Mouse (Mus musculus): ENCODE data around the gene Zfp872. TPM values are rescaled to one million over a fixed set of nuclear protein-coding genes. Genes with fewer than 3 reads are reported as not detected.

Zfp872 gene
- polyA plus RNA-seq, 1 experiment, result not detected

DNA sequence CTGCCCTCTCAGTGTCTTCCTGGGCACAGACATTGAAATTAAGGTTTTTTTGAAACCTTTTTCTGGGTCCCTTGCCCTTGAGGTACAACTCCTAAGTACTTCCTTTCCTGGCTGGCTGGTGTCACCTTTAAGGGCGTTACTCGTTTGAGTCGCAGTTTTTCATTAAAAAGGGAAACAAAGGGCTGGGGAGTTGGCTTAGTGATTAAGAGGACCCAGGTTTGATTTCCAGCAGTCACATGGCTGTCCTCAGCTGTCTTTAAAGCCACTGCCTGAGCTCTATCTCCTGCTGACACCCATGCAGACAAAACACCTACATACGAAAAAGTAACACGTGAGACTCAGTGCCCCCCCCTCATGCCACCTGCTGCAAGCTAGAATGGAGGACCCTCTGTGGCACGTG is 21.9 kb upstream of the Zfp872 start:
- 58% methylated on average over 6 of the region's 6 CpGs for WGBS
- TF ChIP-seq POLR2A (IDR thresholded peaks at IDR 0.05; ENCODE audit: insufficient read depth, low read depth, low read length) (no peak), CTCF (IDR thresholded peaks at IDR 0.05; ENCODE audit: insufficient read depth, low read depth, low read length) (no peak)
- Histone ChIP-seq H3K27ac (ENCODE audit: insufficient read depth, low read depth, low read length) (no peak overlapping the region), H3K4me1 (ENCODE audit: control insufficient read depth, insufficient read depth, low read length) (no peaks in the 10 kb centered on the region), H3K4me3 (ENCODE audit: insufficient read depth, low read depth, low read length) (no peak overlapping the region)

GRCm38 (mm10) chr9:22166686-22167085 is 21.2 kb upstream of the Zfp872 start:
- Histone ChIP-seq H3K4me3 (ENCODE audit: insufficient read depth, low read depth, low read length) (no peak overlapping the region), H3K27ac (ENCODE audit: insufficient read depth, low read depth, low read length) (no peak overlapping the region), H3K4me1 (ENCODE audit: control insufficient read depth, insufficient read depth, low read length) (no peaks in the 10 kb centered on the region)
- TF ChIP-seq POLR2A (IDR thresholded peaks at IDR 0.05; ENCODE audit: insufficient read depth, low read depth, low read length), result no peak
- TF ChIP-seq CTCF (IDR thresholded peaks at IDR 0.05; ENCODE audit: insufficient read depth, low read depth, low read length), result no peak
- 92% methylated on average over 10 of the region's 10 CpGs for WGBS

DNA sequence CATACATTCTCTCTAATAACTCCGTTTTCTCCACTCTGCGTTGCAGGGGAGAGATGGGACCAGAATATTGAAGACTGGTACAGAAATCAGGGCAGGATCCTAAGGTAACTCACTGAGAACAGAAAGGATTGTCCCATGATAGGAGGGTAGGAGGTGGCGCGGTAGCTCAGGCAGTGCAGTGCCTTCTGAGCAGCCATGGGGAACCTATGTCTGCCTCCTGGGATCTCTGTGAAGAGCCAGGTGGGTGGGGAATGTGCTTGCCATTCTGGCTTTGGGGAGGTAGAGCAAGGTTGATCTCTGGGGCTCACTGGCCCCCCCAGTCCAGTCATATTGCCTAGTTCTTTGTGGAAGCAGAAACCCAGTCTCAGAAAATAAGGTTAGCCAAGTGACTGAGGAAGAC is 20.1 kb upstream of the Zfp872 start:
- WGBS, result 95% methylated on average over 4 of the region's 4 CpGs
- no peak overlapping the region for H3K27ac ChIP-seq (ENCODE audit: insufficient read depth, low read depth, low read length)
- no peak overlapping the region for H3K4me3 ChIP-seq (ENCODE audit: insufficient read depth, low read depth, low read length)
- TF ChIP-seq POLR2A (IDR thresholded peaks at IDR 0.05; ENCODE audit: insufficient read depth, low read depth, low read length), result no peak
- no peak for TF ChIP-seq CTCF (IDR thresholded peaks at IDR 0.05; ENCODE audit: insufficient read depth, low read depth, low read length)
- no peaks in the 10 kb centered on the region for H3K4me1 ChIP-seq (ENCODE audit: control insufficient read depth, insufficient read depth, low read length)

GRCm38 (mm10) chr9:22169327-22169726 is 18.6 kb upstream of the Zfp872 start:
- 93% methylated on average over 11 of the region's 11 CpGs for WGBS
- no peak overlapping the region for H3K27ac ChIP-seq (ENCODE audit: insufficient read depth, low read depth, low read length)
- TF ChIP-seq POLR2A (IDR thresholded peaks at IDR 0.05; ENCODE audit: insufficient read depth, low read depth, low read length) (no peak), CTCF (IDR thresholded peaks at IDR 0.05; ENCODE audit: insufficient read depth, low read depth, low read length) (no peak)
- no peaks in the 10 kb centered on the region for H3K4me1 ChIP-seq (ENCODE audit: control insufficient read depth, insufficient read depth, low read length)
- no peak overlapping the region for H3K4me3 ChIP-seq (ENCODE audit: insufficient read depth, low read depth, low read length)

DNA sequence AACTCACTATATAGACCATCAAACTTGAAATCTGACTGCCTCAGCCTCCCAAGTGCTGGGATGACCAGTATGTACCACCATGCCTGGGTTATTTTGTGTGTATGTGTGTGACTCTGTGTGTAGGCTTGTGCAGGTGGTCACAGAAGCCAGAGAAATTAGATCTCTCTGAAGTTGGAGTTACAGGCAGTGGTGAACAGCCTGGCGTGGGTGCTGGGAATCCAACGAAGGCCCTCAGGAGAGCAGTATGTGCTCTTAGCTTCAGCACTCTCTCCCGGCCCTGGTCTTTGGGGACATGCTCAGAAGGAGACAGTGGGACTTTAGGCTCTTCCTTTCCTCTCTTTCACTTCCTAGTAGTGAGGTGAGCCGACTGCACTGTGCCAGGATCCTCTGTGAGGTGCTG is 15.6 kb upstream of the Zfp872 start:
- WGBS, result 93% methylated on average over 4 of the region's 4 CpGs
- no peak overlapping the region for H3K27ac ChIP-seq (ENCODE audit: insufficient read depth, low read depth, low read length)
- TF ChIP-seq CTCF (IDR thresholded peaks at IDR 0.05; ENCODE audit: insufficient read depth, low read depth, low read length) (no peak), POLR2A (IDR thresholded peaks at IDR 0.05; ENCODE audit: insufficient read depth, low read depth, low read length) (no peak)
- no peaks in the 10 kb centered on the region for H3K4me1 ChIP-seq (ENCODE audit: control insufficient read depth, insufficient read depth, low read length)
- H3K4me3 ChIP-seq (ENCODE audit: insufficient read depth, low read depth, low read length), result no peak overlapping the region

DNA sequence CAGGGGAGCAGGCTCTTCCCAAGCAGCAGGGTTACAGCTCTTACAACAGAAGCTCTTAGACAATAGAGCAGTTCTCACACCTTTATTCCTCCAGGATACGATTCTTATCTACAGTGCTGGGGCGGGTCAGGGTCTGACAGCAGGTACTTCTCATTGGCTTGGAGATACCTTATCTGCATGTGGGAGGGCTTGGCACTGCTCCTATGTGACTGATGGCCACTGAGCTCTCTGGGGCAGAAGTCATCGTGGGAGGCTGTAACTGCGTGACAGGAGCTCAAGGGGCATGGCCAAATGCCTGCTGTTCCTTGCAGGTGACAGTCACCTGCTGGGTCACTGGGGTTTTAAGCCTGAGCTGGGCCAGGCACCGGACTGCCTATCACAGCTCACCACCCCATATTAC is 8.5 kb downstream of the Zfp872 start:
- no peak overlapping the region for H3K27ac ChIP-seq (ENCODE audit: insufficient read depth, low read depth, low read length)
- no peak for TF ChIP-seq POLR2A (IDR thresholded peaks at IDR 0.05; ENCODE audit: insufficient read depth, low read depth, low read length)
- no peak for TF ChIP-seq CTCF (IDR thresholded peaks at IDR 0.05; ENCODE audit: insufficient read depth, low read depth, low read length)
- WGBS, result 53% methylated on average over 5 of the region's 5 CpGs
- no peak overlapping the region for H3K4me3 ChIP-seq (ENCODE audit: insufficient read depth, low read depth, low read length)
- no peaks in the 10 kb centered on the region for H3K4me1 ChIP-seq (ENCODE audit: control insufficient read depth, insufficient read depth, low read length)

DNA sequence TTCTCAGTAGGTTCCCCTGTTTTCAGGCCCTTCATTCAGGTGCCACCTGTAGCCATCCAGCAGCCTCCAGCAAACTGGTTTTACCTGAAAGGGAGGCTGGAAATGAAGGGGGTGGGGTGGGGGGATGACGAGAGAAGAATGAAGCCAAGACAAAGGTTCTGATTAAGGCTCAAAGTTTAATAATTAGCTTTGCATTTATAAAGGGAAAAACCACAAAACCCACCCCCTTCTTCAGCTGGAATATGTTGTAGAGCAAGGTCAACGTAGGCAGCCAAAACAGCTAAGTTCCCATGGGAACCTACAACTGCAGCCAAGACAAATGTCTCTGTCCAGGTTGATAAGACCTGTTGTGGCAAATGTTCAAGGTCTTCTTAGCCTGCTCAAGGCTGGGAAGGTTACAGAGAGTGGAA is 25.9 kb downstream of the Zfp872 start:
- Histone ChIP-seq H3K4me3 (ENCODE audit: insufficient read depth, low read depth, low read length) (no peak overlapping the region), H3K27ac (ENCODE audit: insufficient read depth, low read depth, low read length) (no peak overlapping the region), H3K4me1 (ENCODE audit: control insufficient read depth, insufficient read depth, low read length) (peaks cover 5% of the 10 kb centered on the region; the same call in 1 of the 2 replicates)
- TF ChIP-seq POLR2A (IDR thresholded peaks at IDR 0.05; ENCODE audit: insufficient read depth, low read depth, low read length) (no peak), CTCF (IDR thresholded peaks at IDR 0.05; ENCODE audit: insufficient read depth, low read depth, low read length) (no peak)
- WGBS, result 59% methylated on average over 2 of the region's 2 CpGs

DNA sequence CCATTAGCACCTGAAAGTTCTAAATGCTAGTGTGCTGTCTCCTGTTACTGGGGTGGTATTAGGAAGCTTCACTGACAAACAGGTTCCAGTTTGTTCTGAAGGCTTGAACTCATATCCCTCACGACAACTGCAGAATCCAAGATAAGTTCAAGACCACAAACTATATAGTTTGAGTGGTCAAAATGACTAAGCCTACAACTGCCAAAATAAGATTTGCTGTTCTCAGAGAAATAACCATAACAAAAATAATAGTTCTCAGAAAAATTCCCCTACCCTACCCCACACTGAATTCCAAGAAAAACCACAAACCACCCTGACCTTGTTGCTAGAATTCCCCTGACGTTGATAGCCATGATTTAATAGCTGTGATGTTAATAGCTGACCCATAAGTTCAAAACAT is 26.7 kb downstream of the Zfp872 start:
- Histone ChIP-seq H3K4me1 (ENCODE audit: control insufficient read depth, insufficient read depth, low read length) (peaks cover 5% of the 10 kb centered on the region; the same call in 1 of the 2 replicates), H3K4me3 (ENCODE audit: insufficient read depth, low read depth, low read length) (no peak overlapping the region), H3K27ac (ENCODE audit: insufficient read depth, low read depth, low read length) (no peak overlapping the region)
- TF ChIP-seq CTCF (IDR thresholded peaks at IDR 0.05; ENCODE audit: insufficient read depth, low read depth, low read length) (no peak), POLR2A (IDR thresholded peaks at IDR 0.05; ENCODE audit: insufficient read depth, low read depth, low read length) (no peak)
- 90% methylated on average over 2 of the region's 2 CpGs for WGBS

GRCm38 (mm10) chr9:22216705-22217104 is 28.8 kb downstream of the Zfp872 start:
- H3K4me3 ChIP-seq (ENCODE audit: insufficient read depth, low read depth, low read length), result no peak overlapping the region
- H3K4me1 ChIP-seq (ENCODE audit: control insufficient read depth, insufficient read depth, low read length), result peaks cover 5% of the 10 kb centered on the region; the same call in 1 of the 2 replicates
- TF ChIP-seq POLR2A (IDR thresholded peaks at IDR 0.05; ENCODE audit: insufficient read depth, low read depth, low read length) (no peak), CTCF (IDR thresholded peaks at IDR 0.05; ENCODE audit: insufficient read depth, low read depth, low read length) (no peak)
- 57% methylated on average over 3 of the region's 3 CpGs for WGBS
- H3K27ac ChIP-seq (ENCODE audit: insufficient read depth, low read depth, low read length), result no peak overlapping the region

Data from olfactory bulb, adult 2 months (tissue).